Mouse (Mus musculus) liver, embryonic 13.5 days (tissue): ENCODE data around the gene Cirbp. TPM values are rescaled to one million over a fixed set of nuclear protein-coding genes. Genes with fewer than 3 reads are reported as not detected.
A peak's percentile ranks its signal among the peaks of the same experiment; 100 is the strongest.
"Not testable (repeated sequence)": the region's sequence is repeated elsewhere in the genome, so short reads cannot be mapped to it uniquely, and the experiment has no call there.

Experiments used
- ATAC-seq: fragments of 200-750 bp; cut with Nextera tagmentation; 2 replicates; pipeline ENCODE4 v1.8.0; 2017; ENCODE audit warnings: low read depth, mild to moderate bottlenecking, moderate number of reproducible peaks, moderate library complexity
- DNase-seq: peaks from one replicate; pipeline ENCODE4 v3.0.0; 2022
- H3K27ac ChIP-seq: fragments of 300-500 bp; sonication (generic); 2 replicates; pipeline ENCODE4 v1.5.1; 2015; ENCODE audit warnings: moderate library complexity, mild to moderate bottlenecking, inconsistent platforms
- H3K27me3 ChIP-seq: fragments of 300-500 bp; sonication (generic); 2 replicates; pipeline ENCODE4 v1.6.1; 2015; ENCODE audit warnings: mild to moderate bottlenecking, inconsistent platforms
- H3K36me3 ChIP-seq: fragments of 300-500 bp; sonication (generic); 2 replicates; pipeline ENCODE4 v1.6.1; 2015; ENCODE audit warnings: mild to moderate bottlenecking, inconsistent platforms
- H3K4me1 ChIP-seq: fragments of 300-500 bp; sonication (generic); replicated peaks from 2 replicates; pipeline ENCODE4 v1.6.1; 2015; ENCODE audit warnings: inconsistent platforms
- H3K4me2 ChIP-seq: fragments of 300-500 bp; sonication (generic); 2 replicates; pipeline ENCODE4 v1.6.1; 2015; ENCODE audit warnings: inconsistent platforms, mild to moderate bottlenecking, moderate library complexity
- H3K4me3 ChIP-seq: fragments of 300-500 bp; sonication (generic); replicated peaks from 2 replicates; pipeline ENCODE4 v1.5.1; 2015; ENCODE audit warnings: mild to moderate bottlenecking, inconsistent platforms
- H3K9ac ChIP-seq: fragments of 300-500 bp; sonication (generic); 2 replicates; pipeline ENCODE4 v1.6.1; 2015; ENCODE audit warnings: mild to moderate bottlenecking, inconsistent platforms
- H3K9me3 ChIP-seq: fragments of 300-500 bp; sonication (generic); replicated peaks from 2 replicates; pipeline ENCODE4 v1.6.1; 2016; ENCODE audit warnings: inconsistent platforms
- WGBS: fragments of 180-500 bp; shearing (Covaris S2); methylation state at CpG from one replicate; pipeline ENCODE4 v1.1.7; 2015; ENCODE audit not compliant: insufficient replicate concordance; 5-methylcytosine and 5-hydroxymethylcytosine counted together
- polyA plus RNA-seq: library from polyadenylated mRNA; unstranded; fragments of >200 nt; fragmentation: Nextera tagmentation; extraction: Ambion mirVana; gene quantifications from 2 replicates; pipeline ENCODE4 v1.2.1, GENCODE M21; 2015

Cirbp gene
- polyA plus RNA-seq, 1 experiment from 2014 or later = 21.9 TPM

DNA sequence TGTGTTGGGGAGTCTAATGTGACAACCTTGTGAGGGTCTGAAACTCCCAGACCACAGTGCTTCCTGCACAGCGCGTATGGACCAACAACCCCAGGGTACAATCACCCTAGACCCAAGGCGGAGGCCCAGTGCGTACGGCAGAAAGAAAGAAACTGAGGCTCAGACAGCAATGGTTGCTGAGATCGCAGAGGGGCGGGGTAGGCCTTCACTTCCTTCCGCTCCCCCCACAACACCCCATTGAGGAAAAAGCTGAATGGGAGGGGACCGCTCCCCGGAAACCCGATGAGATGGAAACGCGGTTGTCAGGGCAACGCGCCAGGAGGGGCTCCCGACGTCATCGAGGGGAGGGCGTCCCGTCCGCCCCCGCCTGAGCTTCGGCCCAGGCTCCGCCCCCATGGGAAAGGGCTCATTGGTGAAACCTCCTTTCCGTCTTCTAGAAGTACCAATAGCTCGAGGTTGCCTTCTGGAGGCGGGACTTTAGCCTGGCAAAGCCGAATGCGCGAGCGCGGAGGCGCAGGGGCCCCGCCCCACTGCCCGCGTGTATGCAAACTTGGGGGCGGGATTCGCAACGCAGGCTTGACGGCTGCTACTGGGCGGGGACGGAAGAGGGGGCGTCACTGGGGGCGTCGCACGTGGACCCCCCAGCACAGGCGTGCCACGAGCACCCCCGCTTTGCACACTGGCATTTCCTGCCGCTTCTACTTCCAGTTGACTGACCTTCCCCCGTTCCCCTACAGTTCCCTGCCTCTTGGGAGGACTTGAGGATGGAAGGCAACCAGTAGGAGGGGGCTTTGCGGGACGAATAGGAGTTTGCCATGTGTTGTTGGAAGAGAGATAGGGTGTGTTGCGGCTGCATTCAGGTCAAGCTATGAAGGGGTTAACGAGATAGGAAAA is 6.0 kb upstream of the Cirbp start:
- Histone ChIP-seq H3K4me3 (peak overlapping the region; percentile 59), H3K4me2 (peak overlapping the region; percentile 95), H3K36me3 (peaks cover 29% of the 10 kb centered on the region), H3K9ac (peak overlapping the region; percentile 74), H3K4me1 (peaks cover 95% of the 10 kb centered on the region), H3K9me3 (no peaks in the 10 kb centered on the region), H3K27me3 (no peaks in the 10 kb centered on the region), H3K27ac (peak overlapping the region; percentile 92)
- under 1% methylated on average over 55 of the region's 55 CpGs for WGBS
- DNase-seq (peak; percentile 99), ATAC-seq (peak; percentile 80)

- peak overlapping the region; percentile 95 for H3K4me2 ChIP-seq
- H3K9me3 ChIP-seq = no peaks in the 10 kb centered on the region
- DNase-seq (peak; percentile 76), ATAC-seq (peak; percentile 42)
- H3K4me1 ChIP-seq = peaks cover 94% of the 10 kb centered on the region
- H3K27me3 ChIP-seq = no peaks in the 10 kb centered on the region
- peaks cover 20% of the 10 kb centered on the region for H3K36me3 ChIP-seq
- peak overlapping the region; percentile 74 for H3K9ac ChIP-seq
- under 1% methylated on average over 33 of the region's 33 CpGs for WGBS
- peak overlapping the region; percentile 92 for H3K27ac ChIP-seq
- H3K4me3 ChIP-seq = peak overlapping the region; percentile 59
Observed at GRCm38 (mm10) chr10:80160455-80161371, 5.1 kb upstream of the Cirbp start.

DNA sequence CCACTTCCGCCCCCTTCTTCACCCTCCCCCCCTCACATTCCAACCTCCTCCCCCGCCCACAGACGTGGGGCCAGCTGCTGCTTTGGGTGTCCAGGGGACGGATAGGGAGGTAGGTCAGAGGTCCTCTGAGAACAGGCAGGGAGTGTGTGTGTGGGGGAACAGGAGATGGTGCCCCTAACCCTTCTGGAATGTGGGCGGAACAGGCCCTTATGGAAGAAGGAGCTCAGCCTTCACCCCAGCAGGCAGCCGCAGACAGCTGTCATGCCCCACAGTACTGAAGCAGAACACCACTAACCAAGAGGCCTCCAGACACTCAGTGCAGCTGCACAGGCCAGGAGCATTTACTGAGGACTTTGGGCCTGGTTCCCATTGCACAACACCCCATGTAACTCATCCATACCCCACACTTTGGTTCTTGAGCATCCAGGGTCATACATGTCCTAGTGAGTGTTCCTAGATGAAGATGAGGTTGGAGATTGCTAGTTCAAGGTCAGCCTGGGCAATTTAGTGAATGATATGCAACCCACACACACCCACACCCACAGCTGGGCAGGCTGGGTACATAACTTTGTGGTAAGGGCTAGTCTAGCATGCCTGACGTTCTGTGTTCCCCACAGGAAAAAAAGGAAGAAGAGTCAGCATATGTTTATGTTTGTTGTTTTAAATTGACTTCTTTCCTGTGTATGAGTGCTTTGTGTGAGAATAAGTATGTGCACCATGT is 4.1 kb upstream of the Cirbp start:
- WGBS = 29% methylated on average over 6 of the region's 7 CpGs
- no peaks in the 10 kb centered on the region for H3K27me3 ChIP-seq
- H3K27ac ChIP-seq = peak overlapping the region; percentile 92
- peaks cover 93% of the 10 kb centered on the region for H3K4me1 ChIP-seq
- peak overlapping the region; percentile 74 for H3K9ac ChIP-seq
- ATAC-seq = no peak
- no peak for DNase-seq
- peaks cover 10% of the 10 kb centered on the region for H3K36me3 ChIP-seq
- H3K9me3 ChIP-seq = no peaks in the 10 kb centered on the region
- H3K4me3 ChIP-seq = peak overlapping the region; percentile 59
- H3K4me2 ChIP-seq = peak overlapping the region; percentile 95

DNA sequence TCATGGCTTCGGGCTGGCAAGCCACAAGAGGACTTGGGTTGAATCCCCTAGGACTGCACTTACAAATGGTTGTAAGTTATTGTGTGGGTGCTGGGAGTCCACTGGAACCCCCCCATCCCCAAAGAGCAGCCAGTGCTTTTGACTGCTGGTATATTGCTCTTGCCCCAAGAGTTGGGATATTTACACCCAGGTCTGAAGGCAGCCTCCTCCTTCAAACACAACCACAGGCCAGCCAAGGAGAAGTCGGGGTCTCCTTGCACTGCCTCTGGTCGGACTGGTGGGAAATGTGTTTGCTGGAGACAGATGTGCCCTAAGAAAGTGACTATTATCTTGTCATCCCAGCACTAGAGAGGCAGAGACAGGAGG is 3.6 kb upstream of the Cirbp start:
- no peaks in the 10 kb centered on the region for H3K27me3 ChIP-seq
- no peak for DNase-seq
- H3K4me1 ChIP-seq = peaks cover 94% of the 10 kb centered on the region
- 63% methylated on average over 3 of the region's 3 CpGs for WGBS
- H3K27ac ChIP-seq = peak overlapping the region; percentile 92
- 0 out of 2 replicates have a peak overlapping the region, but pooled peaks have one; percentile 14 for H3K9ac ChIP-seq
- no peaks in the 10 kb centered on the region for H3K9me3 ChIP-seq
- peak overlapping the region; percentile 95; the same call in 1 of the 2 replicates for H3K4me2 ChIP-seq
- peaks cover 4% of the 10 kb centered on the region for H3K36me3 ChIP-seq
- no peak overlapping the region for H3K4me3 ChIP-seq
- ATAC-seq = no peak

DNA sequence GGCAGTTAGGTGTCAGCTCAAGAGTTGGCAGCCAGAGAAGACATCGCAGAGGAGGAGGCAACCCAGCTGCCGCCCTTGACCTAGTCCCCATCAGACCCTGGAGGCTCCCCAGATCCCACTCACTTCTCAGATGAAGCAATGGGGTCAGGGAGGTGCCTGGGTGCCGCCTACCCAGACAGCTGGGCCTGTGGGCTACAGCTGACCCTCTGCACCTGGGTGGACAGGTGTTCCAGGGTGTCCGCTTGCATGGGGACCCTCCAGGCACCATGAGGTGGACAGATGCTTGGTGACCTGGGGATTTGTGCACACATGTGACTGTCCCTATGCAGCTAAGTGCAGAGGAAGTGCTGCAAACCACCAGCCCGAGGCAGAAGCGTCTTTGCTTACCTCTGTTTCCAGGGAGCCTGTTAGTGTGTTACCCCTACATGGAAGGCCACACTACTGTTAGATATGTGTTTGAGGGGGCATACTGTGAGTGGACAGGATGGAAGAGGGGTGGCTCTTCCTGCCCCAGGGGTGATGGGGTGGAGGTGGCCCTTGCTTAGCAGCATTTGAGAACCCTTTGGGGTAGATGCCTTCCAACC is 3.0 kb upstream of the Cirbp start:
- Histone ChIP-seq H3K4me1 (peaks cover 89% of the 10 kb centered on the region), H3K27me3 (no peaks in the 10 kb centered on the region), H3K9me3 (no peaks in the 10 kb centered on the region), H3K36me3 (no peaks in the 10 kb centered on the region), H3K9ac (0 out of 2 replicates have a peak overlapping the region, but pooled peaks have one; percentile 19), H3K4me3 (no peak overlapping the region), H3K27ac (0 out of 2 replicates have a peak overlapping the region, but pooled peaks have one; percentile 92), H3K4me2 (no peak overlapping the region)
- WGBS = 66% methylated on average over 6 of the region's 6 CpGs
- no peak for DNase-seq
- ATAC-seq = no peak

DNA sequence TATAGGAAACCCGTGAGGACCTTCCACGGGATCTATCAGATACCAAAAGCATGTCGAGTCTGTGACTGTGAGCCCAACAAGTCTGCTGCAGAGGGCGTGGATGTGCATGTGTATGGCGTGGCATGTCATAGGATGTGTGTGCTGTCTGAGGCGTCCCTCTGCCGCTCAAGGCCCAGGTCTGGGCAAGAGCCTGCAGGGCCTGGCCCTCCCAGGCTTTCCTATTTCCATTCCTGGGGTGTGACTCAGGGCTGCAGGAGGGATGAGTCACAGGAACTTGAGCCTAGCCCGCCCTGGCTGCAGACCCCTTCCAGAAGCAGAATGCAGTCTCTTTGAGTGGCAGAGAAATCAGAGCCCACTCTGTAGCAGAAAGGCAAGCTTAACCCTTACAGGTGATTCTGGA is 2.1 kb upstream of the Cirbp start:
- Histone ChIP-seq H3K4me3 (no peak overlapping the region), H3K36me3 (no peaks in the 10 kb centered on the region), H3K9ac (no peak overlapping the region), H3K27ac (no peak overlapping the region), H3K4me2 (peak overlapping the region; percentile 96), H3K9me3 (no peaks in the 10 kb centered on the region), H3K4me1 (peaks cover 85% of the 10 kb centered on the region), H3K27me3 (no peaks in the 10 kb centered on the region)
- DNase-seq = no peak
- no peak for ATAC-seq
- 65% methylated on average over 8 of the region's 8 CpGs for WGBS

- ATAC-seq (no peak), DNase-seq (no peak)
- Histone ChIP-seq H3K27ac (peak overlapping the region; percentile 60), H3K4me3 (peak overlapping the region; percentile 62), H3K4me2 (peak overlapping the region; percentile 96), H3K9ac (peak overlapping the region; percentile 75), H3K4me1 (peaks cover 85% of the 10 kb centered on the region), H3K9me3 (no peaks in the 10 kb centered on the region), H3K36me3 (no peaks in the 10 kb centered on the region), H3K27me3 (no peaks in the 10 kb centered on the region)
- WGBS = 13% methylated on average over 44 of the region's 44 CpGs
Observed at GRCm38 (mm10) chr10:80164161-80164997, 1.4 kb upstream of the Cirbp start.

- peak overlapping the region; percentile 60 for H3K27ac ChIP-seq
- WGBS = under 1% methylated on average over 17 of the region's 17 CpGs
- H3K4me3 ChIP-seq = peak overlapping the region; percentile 62
- peaks cover 5% of the 10 kb centered on the region for H3K36me3 ChIP-seq
- no peaks in the 10 kb centered on the region for H3K9me3 ChIP-seq
- DNase-seq = peak; percentile 94
- peak overlapping the region; percentile 96 for H3K4me2 ChIP-seq
- ATAC-seq = peak; percentile 47
- peaks cover 87% of the 10 kb centered on the region for H3K4me1 ChIP-seq
- H3K27me3 ChIP-seq = no peaks in the 10 kb centered on the region
- H3K9ac ChIP-seq = peak overlapping the region; percentile 75
Observed at GRCm38 (mm10) chr10:80164998-80165344, 814 bp upstream of the Cirbp start.

- not testable (repeated sequence) for DNase-seq, H3K4me3 ChIP-seq, ATAC-seq, H3K9me3 ChIP-seq, H3K27me3 ChIP-seq
- WGBS = 86% methylated on average over 4 of the region's 4 CpGs
- Histone ChIP-seq H3K4me1 (peaks cover 80% of the 10 kb centered on the region), H3K9ac (peak overlapping the region; percentile 62; the same call in 1 of the 2 replicates), H3K4me2 (peak overlapping the region; percentile 96), H3K36me3 (peaks cover 17% of the 10 kb centered on the region), H3K27ac (peak overlapping the region; percentile 84)
Observed at GRCm38 (mm10) chr10:80166136-80166535, 351 bp downstream of the Cirbp start.
